8 mouse cellular contexts compared by ENCODE assay signal in the genomic region with DNA sequence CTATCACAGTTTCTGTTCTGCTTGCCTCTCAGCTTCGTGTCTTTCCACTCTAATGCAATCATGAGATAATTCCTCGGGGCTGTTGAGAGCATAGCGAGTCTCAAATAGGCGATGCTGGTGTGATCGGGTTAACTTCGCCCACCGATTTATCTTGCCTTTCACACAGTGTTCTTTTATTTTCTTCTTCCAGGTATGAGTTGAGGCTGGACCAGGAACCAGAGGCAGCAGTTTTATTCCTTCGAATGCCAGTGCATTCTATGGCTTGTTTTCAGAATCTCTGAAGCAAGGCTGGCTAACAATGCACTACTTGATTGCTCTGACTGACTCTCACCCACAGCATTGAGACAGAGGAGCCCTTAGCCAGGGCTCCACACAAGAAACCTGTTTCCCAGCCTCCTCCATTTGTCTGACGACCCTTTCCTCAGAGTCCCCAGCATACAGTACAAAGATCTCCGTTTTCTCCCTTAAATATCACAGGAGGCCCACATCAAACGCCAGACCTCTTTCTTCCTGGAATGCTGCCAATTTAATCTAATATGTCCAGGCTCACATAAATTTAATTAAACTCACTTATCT.
DNase-seq lines count a peak whose midpoint lies in the region; ATAC-seq and TF ChIP-seq lines count a peak whose summit lies in the region.

No protein-coding gene starts in this region.

- no peak for DNase-seq in lung, postnatal 0 days (ENCODE audit: low spot score)
- DNase-seq in lung, postnatal 25 days (ENCODE audit: low spot score) = no peak
- DNase-seq in forebrain, embryonic 14.5 days (ENCODE audit: low spot score) = peak; percentile 59
- DNase-seq in liver, embryonic 13.5 days = no peak
- DNase-seq in thymus, adult 2 months = no peak
- no peak for DNase-seq in frontal cortex, postnatal 25 days (ENCODE audit: low spot score in 2 of 2)
- no peak for DNase-seq in kidney, adult 9 months

- H3K36me3 ChIP-seq in lung, postnatal 0 days (ENCODE audit: insufficient read depth, low read length) = no peaks in the 10 kb centered on the region
- no peaks in the 10 kb centered on the region for H3K36me3 ChIP-seq in forebrain, embryonic 14.5 days (ENCODE audit: control insufficient read depth, insufficient read depth, low read length)
- H3K36me3 ChIP-seq in liver, embryonic 13.5 days = no peaks in the 10 kb centered on the region
- no peaks in the 10 kb centered on the region for H3K36me3 ChIP-seq in stomach, embryonic 15.5 days
- no peaks in the 10 kb centered on the region for H3K36me3 ChIP-seq in thymus, adult 2 months (ENCODE audit: control insufficient read depth, insufficient read depth, low read length)

- no peak overlapping the region for H3K27ac ChIP-seq in lung, postnatal 0 days (ENCODE audit: low read length)
- peak overlapping the region; percentile 87 for H3K27ac ChIP-seq in forebrain, embryonic 14.5 days (ENCODE audit: low read depth, low read length)
- 0 out of 2 replicates have a peak overlapping the region, but pooled peaks have one; percentile 1 for H3K27ac ChIP-seq in liver, embryonic 13.5 days
- peak overlapping the region; percentile 75; the same call in 1 of the 2 replicates for H3K27ac ChIP-seq in stomach, embryonic 15.5 days
- H3K27ac ChIP-seq in thymus, adult 2 months (ENCODE audit: control insufficient read depth, insufficient read depth, low read length) = no peak overlapping the region

- peak overlapping the region; percentile 38; the same call in 1 of the 2 replicates for H3K4me2 ChIP-seq in lung, postnatal 0 days (replicated peaks; ENCODE audit: low read depth, low read length)
- H3K4me2 ChIP-seq in forebrain, embryonic 14.5 days (ENCODE audit: low read length) = peak overlapping the region; percentile 51
- peak overlapping the region; percentile 45 for H3K4me2 ChIP-seq in liver, embryonic 13.5 days
- H3K4me2 ChIP-seq in stomach, embryonic 15.5 days = peak overlapping the region; percentile 53

- H3K27me3 ChIP-seq in lung, postnatal 0 days (replicated peaks; ENCODE audit: insufficient read depth, low read length) = no peaks in the 10 kb centered on the region
- H3K27me3 ChIP-seq in forebrain, embryonic 14.5 days (replicated peaks; ENCODE audit: control insufficient read depth, insufficient read depth, low read length) = no peaks in the 10 kb centered on the region
- no peaks in the 10 kb centered on the region for H3K27me3 ChIP-seq in liver, embryonic 13.5 days
- H3K27me3 ChIP-seq in stomach, embryonic 15.5 days (replicated peaks) = no peaks in the 10 kb centered on the region
- H3K27me3 ChIP-seq in thymus, adult 2 months (ENCODE audit: control insufficient read depth, insufficient read depth, low read length) = no peaks in the 10 kb centered on the region

- no peak for TF ChIP-seq CTCF in lung, postnatal 0 days (IDR thresholded peaks at IDR 0.05)
- no peak for TF ChIP-seq CTCF in thymus, adult 2 months (IDR thresholded peaks at IDR 0.05; ENCODE audit: borderline replicate concordance, control insufficient read depth, extremely low read depth, insufficient read depth, low read length, poor library complexity)

- H3K9me3 ChIP-seq in lung, postnatal 0 days (ENCODE audit: low read length) = no peaks in the 10 kb centered on the region
- no peaks in the 10 kb centered on the region for H3K9me3 ChIP-seq in forebrain, embryonic 14.5 days (replicated peaks; ENCODE audit: control insufficient read depth, low read length)
- H3K9me3 ChIP-seq in liver, embryonic 13.5 days (replicated peaks) = no peaks in the 10 kb centered on the region
- no peaks in the 10 kb centered on the region for H3K9me3 ChIP-seq in stomach, embryonic 15.5 days

- WGBS in lung, postnatal 0 days = 39% methylated on average over 11 of the region's 11 CpGs
- WGBS in forebrain, embryonic 14.5 days = 4% methylated on average over 11 of the region's 11 CpGs
- 33% methylated on average over 11 of the region's 11 CpGs for WGBS in liver, embryonic 13.5 days (ENCODE audit: insufficient replicate concordance)
- 26% methylated on average over 11 of the region's 11 CpGs for WGBS in stomach, embryonic 15.5 days
- 70% methylated on average over 11 of the region's 11 CpGs for WGBS in thymus, adult 2 months

- H3K4me1 ChIP-seq in lung, postnatal 0 days (ENCODE audit: insufficient read depth, low read depth, low read length) = peaks cover 10% of the 10 kb centered on the region; the same call in 1 of the 2 replicates
- H3K4me1 ChIP-seq in forebrain, embryonic 14.5 days (ENCODE audit: control insufficient read depth, insufficient read depth, low read length) = peaks cover 39% of the 10 kb centered on the region
- H3K4me1 ChIP-seq in liver, embryonic 13.5 days (replicated peaks) = peaks cover 34% of the 10 kb centered on the region
- peaks cover 27% of the 10 kb centered on the region for H3K4me1 ChIP-seq in stomach, embryonic 15.5 days
- H3K4me1 ChIP-seq in thymus, adult 2 months (replicated peaks; ENCODE audit: control insufficient read depth, insufficient read depth, low read length) = peaks cover 17% of the 10 kb centered on the region

- no peak for ATAC-seq in lung, postnatal 0 days
- peak; percentile 37 for ATAC-seq in forebrain, embryonic 14.5 days
- ATAC-seq in liver, embryonic 13.5 days (ENCODE audit: low read depth) = peak; percentile 29; the same call in 1 of the 2 replicates
- ATAC-seq in stomach, embryonic 15.5 days (ENCODE audit: insufficient read depth, low FRiP score, low read depth) = no peak

- H3K4me3 ChIP-seq in lung, postnatal 0 days (ENCODE audit: low read depth, low read length) = no peak overlapping the region
- H3K4me3 ChIP-seq in forebrain, embryonic 14.5 days (ENCODE audit: low read depth, low read length) = peak overlapping the region; percentile 11; the same call in 1 of the 2 replicates
- H3K4me3 ChIP-seq in liver, embryonic 13.5 days (replicated peaks) = no peak overlapping the region
- H3K4me3 ChIP-seq in stomach, embryonic 15.5 days (replicated peaks) = peak overlapping the region; percentile 0; the same call in 1 of the 2 replicates
- H3K4me3 ChIP-seq in thymus, adult 2 months (ENCODE audit: control insufficient read depth, insufficient read depth, low read length) = no peak overlapping the region

- no peak for TF ChIP-seq POLR2A in thymus, adult 2 months (IDR thresholded peaks at IDR 0.05; ENCODE audit: control insufficient read depth, extremely low read depth, insufficient read depth, low read length, poor library complexity)

- H3K9ac ChIP-seq in lung, postnatal 0 days (replicated peaks; ENCODE audit: low read depth) = no peak overlapping the region
- H3K9ac ChIP-seq in forebrain, embryonic 14.5 days (ENCODE audit: low read length) = peak overlapping the region; percentile 26; the same call in 1 of the 2 replicates
- 0 out of 2 replicates have a peak overlapping the region, but pooled peaks have one; percentile 14 for H3K9ac ChIP-seq in liver, embryonic 13.5 days
- no peak overlapping the region for H3K9ac ChIP-seq in stomach, embryonic 15.5 days

- no peak for TF ChIP-seq EP300 in lung, postnatal 0 days (IDR thresholded peaks at IDR 0.05)

Comparison
In these comparisons a context has a peak if more than half of its experiments do, and no peak if none do; other contexts are left out.
1. ATAC-seq: peak in forebrain, embryonic 14.5 days (single experiment) and liver, embryonic 13.5 days (single experiment); none in lung, postnatal 0 days (single experiment) and stomach, embryonic 15.5 days (single experiment).
2. H3K27ac ChIP-seq: peak in forebrain, embryonic 14.5 days (single experiment), liver, embryonic 13.5 days (single experiment) and stomach, embryonic 15.5 days (single experiment); none in lung, postnatal 0 days (single experiment) and thymus, adult 2 months (single experiment).
3. H3K4me3 ChIP-seq: peak in forebrain, embryonic 14.5 days (single experiment) and stomach, embryonic 15.5 days (single experiment); none in lung, postnatal 0 days (single experiment), liver, embryonic 13.5 days (single experiment) and thymus, adult 2 months (single experiment).
4. H3K9ac ChIP-seq: peak in forebrain, embryonic 14.5 days (single experiment) and liver, embryonic 13.5 days (single experiment); none in lung, postnatal 0 days (single experiment) and stomach, embryonic 15.5 days (single experiment).
5. Peak in every context shown above with its lines, with median percentiles within 50 percentile points of each other: H3K4me2 ChIP-seq.